Mouse (Mus musculus): ENCODE results near the gene Ppfibp1.

- TF ChIP-seq CTCF (IDR thresholded peaks at IDR 0.05) (no peak), EP300 (IDR thresholded peaks at IDR 0.05) (no peak)
Observed at GRCm38 (mm10) chr6:146899647-146900046, 11.4 kb downstream of the Ppfibp1 start.
